Mouse (Mus musculus) stomach, embryonic 16.5 days (tissue): ENCODE results near the gene Tent4b. TPM values are rescaled to one million over a fixed set of nuclear protein-coding genes. Genes with fewer than 3 reads are reported as not detected.
A peak's percentile ranks its signal among the peaks of the same experiment; 100 is the strongest.

Experiments used
- ATAC-seq: fragments of 200-750 bp; cut with Nextera tagmentation; 2 replicates; pipeline ENCODE4 v1.8.0; 2017; ENCODE audit warnings: moderate number of reproducible peaks, moderate TSS enrichment; ENCODE audit not compliant: insufficient read depth, low FRiP score
- H3K27ac ChIP-seq: fragments of 300-500 bp; sonication (generic); 2 replicates; pipeline ENCODE4 v1.5.1; 2014; ENCODE audit warnings: low read length
- H3K27me3 ChIP-seq: fragments of 300-500 bp; sonication (generic); 2 replicates; pipeline ENCODE4 v1.6.1; 2014; ENCODE audit warnings: low read length, control low read depth, mixed read lengths; ENCODE audit not compliant: control insufficient read depth, insufficient read depth
- H3K36me3 ChIP-seq: fragments of 300-500 bp; sonication (generic); 2 replicates; pipeline ENCODE4 v1.6.1; 2014; ENCODE audit warnings: low read length; ENCODE audit not compliant: control insufficient read depth, insufficient read depth
- H3K4me1 ChIP-seq: fragments of 300-500 bp; sonication (generic); 2 replicates; pipeline ENCODE4 v1.6.1; 2014; ENCODE audit warnings: low read length, control low read depth, mixed read lengths; ENCODE audit not compliant: control insufficient read depth, insufficient read depth
- H3K4me2 ChIP-seq: fragments of 300-500 bp; sonication (generic); 2 replicates; pipeline ENCODE4 v1.6.1; 2014; ENCODE audit warnings: low read depth, low read length, mixed read lengths
- H3K4me3 ChIP-seq: fragments of 300-500 bp; sonication (generic); replicated peaks from 2 replicates; pipeline ENCODE4 v1.5.1; 2014; ENCODE audit warnings: mild to moderate bottlenecking, low read length
- H3K9ac ChIP-seq: fragments of 300-500 bp; sonication (generic); 2 replicates; pipeline ENCODE4 v1.6.1; 2014; ENCODE audit warnings: low read length
- H3K9me3 ChIP-seq: fragments of 300-500 bp; sonication (generic); replicated peaks from 2 replicates; pipeline ENCODE4 v1.6.1; 2016; ENCODE audit warnings: low read length, control low read depth; ENCODE audit not compliant: control insufficient read depth
- WGBS: fragments of 180-500 bp; shearing (Covaris S2); extraction: QIAGEN DNeasy Blood & Tissue Kit; methylation state at CpG from one replicate; pipeline ENCODE4 v1.1.7; 2014; 5-methylcytosine and 5-hydroxymethylcytosine counted together
- polyA plus RNA-seq: library from polyadenylated mRNA; unstranded; fragments of >200 nt; fragmentation: Nextera tagmentation; extraction: Ambion mirVana; gene quantifications from 2 replicates; pipeline ENCODE4 v1.2.1, GENCODE M21; 2015

Tent4b gene
- polyA plus RNA-seq, 1 experiment from 2014 or later = 5.9 TPM

GRCm38 (mm10) chr8:88299907-88300603 lies 101.0 kb downstream of the Tent4b start:
- peak; percentile 52; the same call in 1 of the 2 replicates for ATAC-seq
- Histone ChIP-seq H3K27me3 (no peaks in the 10 kb centered on the region), H3K9me3 (no peaks in the 10 kb centered on the region), H3K9ac (peak overlapping the region; percentile 31), H3K4me2 (no peak overlapping the region), H3K4me1 (peaks cover 14% of the 10 kb centered on the region; the same call in 1 of the 2 replicates), H3K4me3 (no peak overlapping the region), H3K36me3 (no peaks in the 10 kb centered on the region), H3K27ac (peak overlapping the region; percentile 29)
- 50% methylated on average over 10 of the region's 10 CpGs for WGBS

- Histone ChIP-seq H3K4me3 (no peak overlapping the region), H3K4me2 (no peak overlapping the region), H3K36me3 (no peaks in the 10 kb centered on the region), H3K27ac (no peak overlapping the region), H3K4me1 (peaks cover 14% of the 10 kb centered on the region; the same call in 1 of the 2 replicates), H3K27me3 (no peaks in the 10 kb centered on the region), H3K9me3 (no peaks in the 10 kb centered on the region), H3K9ac (no peak overlapping the region)
- no peak for ATAC-seq
- WGBS = 68% methylated on average over 15 of the region's 15 CpGs
Measured at GRCm38 (mm10) chr8:88301589-88302437, 102.8 kb downstream of the Tent4b start.

- ATAC-seq = no peak
- Histone ChIP-seq H3K4me2 (no peak overlapping the region), H3K9me3 (no peaks in the 10 kb centered on the region), H3K4me3 (no peak overlapping the region), H3K9ac (no peak overlapping the region), H3K4me1 (peaks cover 3% of the 10 kb centered on the region; the same call in 1 of the 2 replicates), H3K27ac (no peak overlapping the region), H3K27me3 (no peaks in the 10 kb centered on the region), H3K36me3 (no peaks in the 10 kb centered on the region)
- 87% methylated on average over 4 of the region's 4 CpGs for WGBS
Measured at GRCm38 (mm10) chr8:88305814-88306213, 106.8 kb downstream of the Tent4b start.

GRCm38 (mm10) chr8:88306511-88306910 lies 107.5 kb downstream of the Tent4b start:
- 68% methylated on average over 14 of the region's 14 CpGs for WGBS
- H3K9ac ChIP-seq = no peak overlapping the region
- ATAC-seq = peak; percentile 18; the same call in 1 of the 2 replicates

GRCm38 (mm10) chr8:88307736-88308135 lies 108.7 kb downstream of the Tent4b start:
- H3K27ac ChIP-seq = no peak overlapping the region
- no peak overlapping the region for H3K4me2 ChIP-seq
- WGBS = 87% methylated on average over 4 of the region's 4 CpGs
- ATAC-seq = no peak
- H3K36me3 ChIP-seq = no peaks in the 10 kb centered on the region
- H3K9ac ChIP-seq = no peak overlapping the region
- no peaks in the 10 kb centered on the region for H3K27me3 ChIP-seq
- H3K9me3 ChIP-seq = no peaks in the 10 kb centered on the region
- no peaks in the 10 kb centered on the region for H3K4me1 ChIP-seq
- H3K4me3 ChIP-seq = no peak overlapping the region

More at GRCm38 (mm10) chr8:88306511-88306910, 107.5 kb downstream of the Tent4b start:
- Histone ChIP-seq H3K27ac (no peak overlapping the region), H3K4me3 (no peak overlapping the region), H3K36me3 (no peaks in the 10 kb centered on the region), H3K9me3 (no peaks in the 10 kb centered on the region), H3K4me2 (no peak overlapping the region), H3K4me1 (peaks cover 3% of the 10 kb centered on the region; the same call in 1 of the 2 replicates), H3K27me3 (no peaks in the 10 kb centered on the region)

Other genes starting within 250 kb of the Tent4b start
- 4.9 and 7.0 TPM in 2 replicates for gene Zfp423, start 239.6 kb upstream of the Tent4b start, polyA plus RNA-seq
- 51.1 and 52.1 TPM in 2 replicates for gene Cnep1r1, start 80.4 kb upstream of the Tent4b start, polyA plus RNA-seq
- gene Heatr3, start 61.4 kb upstream of the Tent4b start, polyA plus RNA-seq = 34.6 and 35.0 TPM in 2 replicates
- gene Adcy7, start 73.2 kb downstream of the Tent4b start, polyA plus RNA-seq = 8.7 and 8.9 TPM in 2 replicates
- 33.1 and 35.0 TPM in 2 replicates for gene Brd7, start 163.0 kb downstream of the Tent4b start, polyA plus RNA-seq